Mouse (Mus musculus) midbrain, embryonic 16.5 days (tissue): ENCODE results near the gene Cyp2w1. TPM values are rescaled to one million over a fixed set of nuclear protein-coding genes. Genes with fewer than 3 reads are reported as not detected.

Experiments
- ATAC-seq: fragments of 200-750 bp; cut with Nextera tagmentation; 2 replicates; pipeline ENCODE4 v1.8.0; 2017; ENCODE audit warnings: moderate TSS enrichment
- H3K27ac ChIP-seq: fragments of 300-500 bp; sonication (generic); 2 replicates; pipeline ENCODE4 v1.5.1; 2014; ENCODE audit warnings: mild to moderate bottlenecking, low read length, mixed read lengths
- H3K27me3 ChIP-seq: fragments of 300-500 bp; sonication (generic); 2 replicates; pipeline ENCODE4 v1.6.1; 2014; ENCODE audit warnings: low read depth, low read length, mixed read lengths; ENCODE audit not compliant: control insufficient read depth, insufficient read depth
- H3K36me3 ChIP-seq: fragments of 300-500 bp; sonication (generic); 2 replicates; pipeline ENCODE4 v1.6.1; 2014; ENCODE audit warnings: mild to moderate bottlenecking, low read length, moderate library complexity, mixed read lengths; ENCODE audit not compliant: control insufficient read depth, insufficient read depth
- H3K4me1 ChIP-seq: fragments of 300-500 bp; sonication (generic); 2 replicates; pipeline ENCODE4 v1.6.1; 2014; ENCODE audit warnings: mild to moderate bottlenecking, low read length, mixed read lengths; ENCODE audit not compliant: control insufficient read depth, insufficient read depth
- H3K4me2 ChIP-seq: fragments of 300-500 bp; sonication (generic); 2 replicates; pipeline ENCODE4 v1.6.1; 2014; ENCODE audit warnings: mild to moderate bottlenecking, low read length, mixed read lengths
- H3K4me3 ChIP-seq: fragments of 300-500 bp; sonication (generic); 2 replicates; pipeline ENCODE4 v1.5.1; 2014; ENCODE audit warnings: low read depth, mild to moderate bottlenecking, low read length, moderate library complexity, mixed read lengths
- H3K9ac ChIP-seq: fragments of 300-500 bp; sonication (generic); 2 replicates; pipeline ENCODE4 v1.6.1; 2014; ENCODE audit warnings: low read depth, low read length, mixed read lengths
- H3K9me3 ChIP-seq: fragments of 300-500 bp; sonication (generic); replicated peaks from 2 replicates; pipeline ENCODE4 v1.6.1; 2014; ENCODE audit warnings: mild to moderate bottlenecking, low read length, mixed read lengths; ENCODE audit not compliant: control insufficient read depth, poor library complexity, severe bottlenecking
- WGBS: fragments of 180-500 bp; shearing (Covaris S2); extraction: QIAGEN DNeasy Blood & Tissue Kit; methylation state at CpG from one replicate; pipeline ENCODE4 v1.1.7; 2014; 5-methylcytosine and 5-hydroxymethylcytosine counted together
- polyA plus RNA-seq: library from polyadenylated mRNA; unstranded; fragments of >200 nt; fragmentation: Nextera tagmentation; extraction: Ambion mirVana; gene quantifications from 2 replicates; pipeline ENCODE4 v1.2.1, GENCODE M21; 2015

Gene Cyp2w1
- polyA plus RNA-seq, 1 experiment from 2014 or later = not detected

- H3K27ac ChIP-seq = no peak overlapping the region
- H3K4me2 ChIP-seq = no peak overlapping the region
- 44% methylated on average over 5 of the region's 5 CpGs for WGBS
- peaks cover 3% of the 10 kb centered on the region; the same call in 1 of the 2 replicates for H3K4me1 ChIP-seq
- no peaks in the 10 kb centered on the region for H3K36me3 ChIP-seq
- no peak overlapping the region for H3K4me3 ChIP-seq
- ATAC-seq = peak; percentile 76
- no peak overlapping the region for H3K9ac ChIP-seq
- no peaks in the 10 kb centered on the region for H3K27me3 ChIP-seq
- H3K9me3 ChIP-seq = no peaks in the 10 kb centered on the region
Observed at GRCm38 (mm10) chr5:139397959-139398753, 45.7 kb downstream of the Cyp2w1 start.

GRCm38 (mm10) chr5:139398786-139399185, 46.4 kb downstream of the Cyp2w1 start:
- H3K36me3 ChIP-seq = no peaks in the 10 kb centered on the region
- no peak overlapping the region for H3K9ac ChIP-seq
- WGBS = 83% methylated on average over 5 of the region's 5 CpGs
- H3K27ac ChIP-seq = no peak overlapping the region
- H3K27me3 ChIP-seq = no peaks in the 10 kb centered on the region
- H3K4me3 ChIP-seq = no peak overlapping the region
- ATAC-seq = no peak
- H3K4me1 ChIP-seq = peaks cover 3% of the 10 kb centered on the region; the same call in 1 of the 2 replicates
- no peaks in the 10 kb centered on the region for H3K9me3 ChIP-seq
- no peak overlapping the region for H3K4me2 ChIP-seq

- Histone ChIP-seq H3K27ac (no peak overlapping the region), H3K9ac (no peak overlapping the region), H3K9me3 (no peaks in the 10 kb centered on the region), H3K4me2 (no peak overlapping the region), H3K36me3 (no peaks in the 10 kb centered on the region), H3K4me3 (no peak overlapping the region), H3K4me1 (peaks cover 3% of the 10 kb centered on the region; the same call in 1 of the 2 replicates), H3K27me3 (no peaks in the 10 kb centered on the region)
- 88% methylated on average over 14 of the region's 14 CpGs for WGBS
- ATAC-seq = no peak
Observed at GRCm38 (mm10) chr5:139399991-139400390, 47.6 kb downstream of the Cyp2w1 start.

- no peaks in the 10 kb centered on the region for H3K36me3 ChIP-seq
- peaks cover 3% of the 10 kb centered on the region; the same call in 1 of the 2 replicates for H3K4me1 ChIP-seq
- H3K27me3 ChIP-seq = no peaks in the 10 kb centered on the region
- H3K9ac ChIP-seq = no peak overlapping the region
- ATAC-seq = no peak
- no peak overlapping the region for H3K4me2 ChIP-seq
- H3K27ac ChIP-seq = no peak overlapping the region
- no peak overlapping the region for H3K4me3 ChIP-seq
- no peaks in the 10 kb centered on the region for H3K9me3 ChIP-seq
- WGBS = 94% methylated on average over 2 of the region's 2 CpGs
Observed at GRCm38 (mm10) chr5:139402106-139402505, 49.7 kb downstream of the Cyp2w1 start.

GRCm38 (mm10) chr5:139403692-139404260, 51.4 kb downstream of the Cyp2w1 start:
- Histone ChIP-seq H3K9me3 (no peaks in the 10 kb centered on the region), H3K4me2 (no peak overlapping the region), H3K27me3 (no peaks in the 10 kb centered on the region), H3K36me3 (no peaks in the 10 kb centered on the region), H3K9ac (no peak overlapping the region), H3K4me3 (no peak overlapping the region), H3K27ac (no peak overlapping the region), H3K4me1 (no peaks in the 10 kb centered on the region)
- 94% methylated on average over 8 of the region's 8 CpGs for WGBS
- ATAC-seq = no peak

GRCm38 (mm10) chr5:139404801-139405401, 52.5 kb downstream of the Cyp2w1 start, which contains the start of gene C130050O18Rik:
C130050O18Rik (plus strand) TSS chr5:139405280.
- Histone ChIP-seq H3K9me3 (no peaks in the 10 kb centered on the region), H3K4me3 (no peak within 1 kb of the TSS), H3K4me1 (no peaks in the 10 kb centered on the region), H3K9ac (no peak within 1 kb of the TSS), H3K27me3 (no peaks in the 10 kb centered on the region), H3K4me2 (no peak within 1 kb of the TSS), H3K36me3 (no peaks in the 10 kb centered on the region), H3K27ac (no peak within 1 kb of the TSS)
- WGBS = 81% methylated on average over 6 of the region's 6 CpGs
- no peak for ATAC-seq

- H3K4me3 ChIP-seq = no peak overlapping the region
- H3K4me2 ChIP-seq = no peak overlapping the region
- H3K9me3 ChIP-seq = no peaks in the 10 kb centered on the region
- H3K9ac ChIP-seq = no peak overlapping the region
- ATAC-seq = no peak
- H3K27ac ChIP-seq = no peak overlapping the region
- no peaks in the 10 kb centered on the region for H3K36me3 ChIP-seq
- no peaks in the 10 kb centered on the region for H3K27me3 ChIP-seq
- no peaks in the 10 kb centered on the region for H3K4me1 ChIP-seq
- WGBS = 80% methylated on average over 7 of the region's 7 CpGs
Observed at GRCm38 (mm10) chr5:139405478-139405877, 53.1 kb downstream of the Cyp2w1 start.

GRCm38 (mm10) chr5:139405953-139406352, 53.5 kb downstream of the Cyp2w1 start:
- Histone ChIP-seq H3K27me3 (no peaks in the 10 kb centered on the region), H3K4me2 (no peak overlapping the region), H3K9ac (no peak overlapping the region), H3K4me1 (no peaks in the 10 kb centered on the region), H3K9me3 (no peaks in the 10 kb centered on the region), H3K4me3 (no peak overlapping the region), H3K27ac (no peak overlapping the region), H3K36me3 (no peaks in the 10 kb centered on the region)
- 83% methylated on average over 3 of the region's 3 CpGs for WGBS
- no peak for ATAC-seq
